Mouse (Mus musculus): ENCODE measurements at regions not wholly inside any gene's neighbourhood (a gene's known extent, or its start where the extent isn't known, plus 50 kb on each side); places are given as distances from the start of the nearest gene placed in this dataset.

DNA sequence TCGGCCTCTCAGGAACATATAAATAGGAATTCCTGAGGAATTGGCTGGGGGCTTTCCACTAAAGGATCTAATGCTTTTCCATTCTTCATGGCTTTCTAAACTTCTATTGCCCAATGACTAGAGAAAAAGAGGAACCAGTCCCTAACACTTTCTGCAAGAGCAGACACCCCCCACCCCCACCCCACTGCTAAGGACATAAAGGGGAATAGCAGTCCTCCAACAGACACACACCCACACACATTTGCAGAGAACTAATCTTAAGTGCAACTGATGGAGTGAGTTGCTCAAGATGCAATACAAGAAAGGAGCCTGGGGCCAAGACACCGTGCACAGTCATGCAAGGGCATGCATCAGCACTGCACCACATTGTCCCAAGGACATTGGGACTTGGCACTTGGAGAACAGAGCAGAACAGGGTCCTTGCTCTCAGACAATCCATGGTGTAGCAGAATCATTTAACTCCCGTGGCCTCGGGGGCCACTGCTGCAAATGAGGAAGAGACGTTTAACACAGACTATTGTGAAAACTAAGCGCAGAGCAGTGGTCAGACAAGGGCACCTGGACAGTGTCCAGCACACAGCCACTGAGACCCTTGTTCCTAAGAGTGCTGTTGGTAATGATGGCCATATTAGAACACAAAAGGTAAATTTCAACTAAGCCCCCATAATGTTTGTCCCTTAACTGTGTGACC is 161.1 kb downstream of the Xpnpep1 start:
- DNase-seq, result peak; percentile 6

DNA sequence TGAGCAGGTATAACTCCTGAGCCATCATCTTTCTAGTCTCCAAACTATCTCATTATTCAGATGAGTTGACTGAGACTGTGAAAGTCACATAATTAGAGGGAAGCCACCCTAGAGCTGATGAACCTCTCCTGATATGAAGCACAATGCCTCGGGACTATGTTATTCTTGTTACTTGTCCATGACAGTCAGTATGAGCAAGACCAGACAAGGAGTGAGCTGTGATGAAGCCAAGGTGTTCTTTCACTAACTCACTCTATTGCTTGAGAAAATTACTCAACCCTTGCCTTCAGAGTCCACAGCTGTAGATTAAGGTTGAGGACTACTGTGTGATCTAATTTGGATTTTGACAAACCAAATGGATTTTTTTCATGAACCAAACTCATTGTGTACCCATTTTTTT is 173.4 kb downstream of the Xpnpep1 start:
- no peak for DNase-seq

- DNase-seq, result no peak
These were observed 178.4 kb downstream of the Xpnpep1 start for GRCm38 (mm10) chr19:52861576-52861975.

- DNase-seq, result no peak
These were observed 185.8 kb downstream of the Xpnpep1 start for GRCm38 (mm10) chr19:52854068-52854682.

GRCm38 (mm10) chr19:52816202-52816601 is 223.8 kb downstream of the Xpnpep1 start:
- DNase-seq, result no peak

GRCm38 (mm10) chr19:52812046-52812445 is 228.0 kb downstream of the Xpnpep1 start:
- no peak for DNase-seq

GRCm38 (mm10) chr19:52788802-52789201 is 251.2 kb downstream of the Xpnpep1 start:
- no peak for DNase-seq

DNA sequence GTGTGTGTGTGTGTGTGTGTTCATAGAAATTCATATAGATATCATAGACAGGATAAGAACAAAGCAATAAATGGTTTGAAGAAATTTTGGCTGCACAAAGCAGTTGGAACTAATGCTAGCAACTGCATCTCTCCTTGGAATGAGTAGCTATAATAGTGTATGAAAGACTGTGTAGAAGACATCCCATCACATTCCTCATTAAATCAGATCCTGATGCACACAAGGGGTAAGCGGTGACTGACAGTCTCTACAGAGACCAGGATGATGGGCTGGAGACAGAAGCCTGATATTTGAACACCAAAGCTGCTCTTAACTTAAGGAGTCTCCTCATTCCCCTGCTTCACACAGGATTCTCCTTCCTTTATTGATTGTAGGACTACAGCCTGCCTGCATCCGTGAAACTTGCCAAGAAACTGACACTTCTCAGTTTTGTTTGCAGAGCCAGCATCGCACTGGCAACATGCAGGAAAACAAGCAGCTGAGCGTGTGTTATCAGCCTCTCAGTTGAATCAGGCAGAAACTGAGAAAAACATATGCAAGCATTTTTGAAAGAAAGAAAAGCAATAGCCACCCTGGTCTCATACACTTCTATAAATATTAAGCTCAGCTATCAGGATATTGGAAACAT is 271.1 kb downstream of the Xpnpep1 start:
- DNase-seq, result no peak

GRCm38 (mm10) chr19:52768117-52768516 is 271.9 kb downstream of the Xpnpep1 start:
- no peak for DNase-seq

- no peak for DNase-seq
These were observed 301.1 kb downstream of the Xpnpep1 start for GRCm38 (mm10) chr19:52738946-52739345.

DNA sequence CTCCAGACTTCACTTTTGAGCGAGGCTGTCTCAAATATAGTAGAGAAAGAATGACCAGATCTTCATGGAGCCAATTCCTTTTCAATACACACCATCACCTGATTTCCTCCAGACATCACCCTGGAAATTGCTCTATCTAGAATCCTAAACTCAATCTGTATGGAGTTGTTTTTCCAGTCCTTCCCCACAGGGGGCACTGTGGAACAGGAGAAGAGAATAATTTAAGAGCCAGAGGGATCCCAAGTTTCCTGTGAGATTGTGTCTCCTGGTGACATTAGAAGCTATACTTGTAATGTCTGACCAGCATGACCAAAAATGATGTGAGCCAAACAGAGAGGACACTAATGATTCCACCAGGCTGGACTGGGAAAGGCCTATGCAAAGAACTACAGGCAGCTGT is 318.2 kb downstream of the Xpnpep1 start:
- no peak for DNase-seq

GRCm38 (mm10) chr19:52715359-52715758 is 324.7 kb downstream of the Xpnpep1 start:
- no peak for DNase-seq

- no peak for DNase-seq
These were observed 332.3 kb downstream of the Xpnpep1 start for GRCm38 (mm10) chr19:52707679-52708078.

DNA sequence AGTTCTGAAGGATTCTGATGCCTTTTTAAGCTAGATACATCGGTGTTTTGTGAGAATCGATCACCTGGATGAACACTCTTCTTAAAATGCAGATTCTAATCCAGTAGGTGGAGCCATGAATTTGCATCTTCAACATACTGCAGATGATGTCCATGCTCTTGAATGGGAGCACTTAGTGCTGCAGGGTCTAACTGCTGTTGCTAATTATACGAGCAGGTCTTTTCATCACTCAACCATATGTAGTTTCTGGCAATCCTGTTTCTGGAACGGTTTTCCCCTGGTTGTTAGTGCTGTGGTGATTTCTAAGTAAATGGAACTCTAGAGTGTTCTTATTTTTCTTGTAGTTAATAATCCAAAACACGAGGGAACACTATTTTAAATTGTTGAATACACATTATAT is 379.0 kb downstream of the Xpnpep1 start:
- no peak for DNase-seq

DNA sequence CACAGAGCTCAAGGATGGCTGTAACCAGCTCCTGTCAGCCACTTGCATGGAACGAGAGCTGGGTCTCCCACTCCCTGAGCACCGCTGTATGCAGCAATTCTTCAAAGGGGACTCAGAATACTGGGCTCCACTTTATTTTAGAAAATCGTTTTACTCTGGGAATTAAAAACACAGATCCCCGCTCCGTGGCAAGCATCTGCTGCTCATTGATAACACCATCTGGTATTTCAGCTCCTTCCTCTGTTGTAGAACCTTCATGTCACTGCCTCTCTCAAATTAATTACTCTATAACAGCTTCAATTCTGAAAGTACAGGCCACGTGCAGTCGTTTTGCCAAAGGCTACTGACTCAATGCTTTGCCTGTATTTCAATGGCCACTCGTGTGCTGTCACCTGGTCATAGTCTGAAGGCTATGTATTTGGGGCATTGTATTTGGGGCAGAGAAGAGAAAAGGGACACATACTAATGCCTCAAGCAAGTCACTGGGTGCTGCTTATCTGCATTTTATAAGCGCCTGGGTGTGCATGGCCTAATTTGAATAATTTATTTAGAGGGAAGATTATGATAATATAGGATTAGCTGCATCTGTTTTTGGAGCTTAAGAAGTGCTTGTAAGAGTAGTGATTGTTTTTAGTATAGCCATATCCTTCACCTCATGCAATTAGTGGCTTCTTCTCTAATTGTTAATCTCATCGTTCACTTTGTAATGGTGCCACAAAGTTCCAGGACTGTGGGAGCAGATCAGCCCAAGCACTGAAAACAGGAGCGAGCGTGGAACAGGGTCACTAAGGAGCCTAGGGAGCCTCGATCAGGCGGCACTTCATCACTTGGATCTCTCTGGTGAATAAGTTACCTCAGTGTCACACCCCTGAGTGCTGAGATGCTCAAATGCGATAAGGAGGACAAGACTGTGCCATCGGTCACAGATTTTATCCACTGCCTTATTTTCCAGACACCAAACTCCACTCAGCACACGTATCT is 383.3 kb downstream of the Ins1 start:
- DNase-seq, result no peak

- DNase-seq, result no peak
These were observed 376.1 kb downstream of the Ins1 start for GRCm38 (mm10) chr19:52640228-52640627.

DNA sequence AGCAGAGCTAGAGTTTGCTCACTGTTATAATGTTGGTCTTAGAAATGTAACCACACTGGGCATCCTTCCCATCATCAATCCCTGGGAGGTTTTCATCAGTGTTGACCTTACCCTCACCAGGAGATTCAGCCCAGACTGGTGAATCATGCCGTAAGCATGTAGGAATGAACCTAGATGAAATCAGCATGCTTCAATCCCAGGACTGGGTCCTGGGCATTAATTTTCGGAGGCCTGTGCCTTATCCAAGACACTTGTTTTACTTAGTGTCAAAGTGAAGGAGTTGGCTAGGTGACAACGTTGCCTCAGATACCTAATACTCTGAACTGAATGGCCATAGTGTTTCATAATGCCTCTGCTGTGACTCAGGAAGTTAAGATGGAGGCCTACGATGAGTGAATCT is 368.4 kb downstream of the Ins1 start:
- no peak for DNase-seq

GRCm38 (mm10) chr19:52624310-52624709 is 360.2 kb downstream of the Ins1 start:
- no peak for DNase-seq

GRCm38 (mm10) chr19:52623496-52623895 is 359.4 kb downstream of the Ins1 start:
- DNase-seq, result no peak

GRCm38 (mm10) chr19:52613353-52613752 is 349.3 kb downstream of the Ins1 start:
- no peak for DNase-seq

DNA sequence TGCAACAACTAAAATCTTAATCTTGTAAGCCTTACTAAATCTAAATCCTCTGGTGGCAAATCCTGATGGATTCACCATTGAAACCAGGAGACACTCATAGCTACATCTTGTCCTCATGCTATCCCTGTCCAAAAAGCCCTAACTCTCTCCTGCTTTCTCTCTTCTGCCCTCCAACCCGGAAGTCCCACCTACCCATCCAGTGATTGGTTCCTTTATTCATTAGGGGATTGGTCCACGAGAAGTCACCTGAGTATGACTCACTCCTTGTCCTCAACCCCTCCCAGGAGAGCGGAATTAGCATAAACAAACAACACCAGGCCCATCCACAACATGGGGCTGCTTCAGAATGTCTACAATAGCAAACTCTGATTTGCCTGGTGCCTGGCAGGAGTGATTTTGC is 342.8 kb downstream of the Ins1 start:
- DNase-seq, result no peak

DNA sequence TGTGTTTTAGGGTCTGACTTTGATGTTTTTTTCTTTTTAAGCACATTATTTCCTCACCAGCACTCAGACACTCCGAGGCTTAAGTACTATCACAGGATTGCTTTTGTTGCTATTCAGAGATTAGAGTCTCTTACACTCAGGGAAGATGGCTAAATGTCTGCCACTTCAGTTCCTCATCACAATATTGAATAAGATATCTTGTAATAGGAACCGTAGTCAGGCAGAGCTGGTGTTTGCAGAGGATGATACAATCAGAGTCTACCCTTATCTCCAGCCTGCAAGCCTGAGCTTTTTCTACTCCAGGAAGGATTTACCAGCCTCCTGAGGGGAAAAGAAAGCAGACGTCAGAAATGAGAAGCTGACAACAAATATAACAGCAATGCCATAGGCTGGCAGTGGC is 336.3 kb downstream of the Ins1 start:
- no peak for DNase-seq

DNA sequence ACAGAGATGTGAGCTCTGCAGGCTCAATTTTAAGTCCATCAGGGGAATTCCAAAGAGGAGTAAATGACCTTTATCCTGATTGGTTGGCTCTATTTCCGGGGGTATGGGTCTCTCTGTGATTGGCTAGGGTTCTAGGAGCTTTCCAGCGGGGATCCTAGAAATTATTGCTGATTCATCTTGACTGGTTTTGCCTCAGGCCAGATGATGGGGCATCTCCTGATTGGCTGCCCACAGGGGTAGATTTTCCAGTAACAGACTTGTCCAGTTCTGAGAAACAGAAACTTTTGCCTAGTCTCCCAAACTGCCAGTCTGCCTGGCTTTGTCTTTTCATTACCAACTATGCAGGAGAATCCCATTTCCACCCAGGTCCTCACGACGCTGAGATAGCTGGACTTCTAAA is 301.3 kb downstream of the Ins1 start:
- no peak for DNase-seq

Measured in liver (tissue).